Mouse (Mus musculus): ENCODE measurements around the gene Rpgrip1l. TPM values are rescaled to one million over a fixed set of nuclear protein-coding genes. Genes with fewer than 3 reads are reported as not detected.

The Rpgrip1l gene
- polyA plus RNA-seq, 1 experiment from 2014 or later: 6.0 TPM

DNA sequence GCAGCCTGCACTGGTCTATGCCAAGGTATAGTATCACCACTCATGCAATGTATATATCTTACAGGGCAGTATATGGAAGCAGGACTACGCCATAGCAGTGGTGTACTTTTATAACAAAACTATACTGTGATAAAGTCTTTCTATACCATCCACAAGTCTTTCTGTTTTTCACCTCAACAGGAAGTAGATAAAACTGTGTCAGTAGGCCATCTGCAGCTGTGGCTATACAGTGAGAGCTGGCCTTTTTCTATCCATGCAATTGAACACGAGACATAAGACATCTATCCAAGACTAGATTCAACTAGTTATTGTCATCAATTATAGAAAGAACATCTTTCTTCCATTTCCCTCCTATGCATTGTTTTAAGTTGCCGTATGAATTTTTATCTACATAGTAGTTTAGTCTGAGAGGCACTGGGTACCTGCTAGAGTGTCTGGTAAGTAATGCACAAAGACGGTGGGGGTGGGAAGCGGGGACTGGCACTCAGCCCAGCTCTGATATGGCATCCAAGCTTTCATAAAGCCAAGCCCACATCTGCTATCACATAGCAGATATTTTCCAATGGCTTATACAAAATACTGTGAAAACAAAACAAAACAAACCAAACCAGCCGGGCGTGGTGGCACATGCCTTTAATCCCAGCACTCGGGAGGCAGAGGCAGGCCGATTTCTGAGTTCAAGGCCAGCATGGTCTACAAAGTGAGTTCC, 63.1 kb downstream of the Rpgrip1l start:
- Histone ChIP-seq H3K27ac (ENCODE audit: low read length) (no peak overlapping the region), H3K4me1 (ENCODE audit: insufficient read depth, low read depth, low read length) (no peaks in the 10 kb centered on the region), H3K36me3 (ENCODE audit: insufficient read depth, low read length) (no peaks in the 10 kb centered on the region), H3K27me3 (replicated peaks; ENCODE audit: insufficient read depth, low read length) (no peaks in the 10 kb centered on the region), H3K9ac (replicated peaks; ENCODE audit: low read depth) (no peak overlapping the region), H3K4me2 (replicated peaks; ENCODE audit: low read depth, low read length) (no peak overlapping the region), H3K4me3 (ENCODE audit: low read depth, low read length) (no peak overlapping the region), H3K9me3 (ENCODE audit: low read length) (no peaks in the 10 kb centered on the region)
- WGBS: 84% methylated on average over 9 of the region's 9 CpGs
- ATAC-seq (no peak), DNase-seq (ENCODE audit: low spot score) (no peak)
- TF ChIP-seq CTCF (IDR thresholded peaks at IDR 0.05): no peak
- TF ChIP-seq EP300 (IDR thresholded peaks at IDR 0.05): no peak

- no peak for DNase-seq (ENCODE audit: low spot score)
- H3K4me1 ChIP-seq (ENCODE audit: insufficient read depth, low read depth, low read length): no peaks in the 10 kb centered on the region
- TF ChIP-seq CTCF (IDR thresholded peaks at IDR 0.05): no peak
- no peak for TF ChIP-seq EP300 (IDR thresholded peaks at IDR 0.05)
- no peaks in the 10 kb centered on the region for H3K36me3 ChIP-seq (ENCODE audit: insufficient read depth, low read length)
- H3K4me2 ChIP-seq (replicated peaks; ENCODE audit: low read depth, low read length): no peak overlapping the region
- no peaks in the 10 kb centered on the region for H3K9me3 ChIP-seq (ENCODE audit: low read length)
- H3K4me3 ChIP-seq (ENCODE audit: low read depth, low read length): no peak overlapping the region
- H3K9ac ChIP-seq (replicated peaks; ENCODE audit: low read depth): no peak overlapping the region
- 54% methylated on average over 4 of the region's 4 CpGs for WGBS
- no peak overlapping the region for H3K27ac ChIP-seq (ENCODE audit: low read length)
- no peak; the same call in 1 of the 2 replicates for ATAC-seq
- H3K27me3 ChIP-seq (replicated peaks; ENCODE audit: insufficient read depth, low read length): no peaks in the 10 kb centered on the region
Observed at GRCm38 (mm10) chr8:91245821-91246454, 67.1 kb downstream of the Rpgrip1l start.

DNA sequence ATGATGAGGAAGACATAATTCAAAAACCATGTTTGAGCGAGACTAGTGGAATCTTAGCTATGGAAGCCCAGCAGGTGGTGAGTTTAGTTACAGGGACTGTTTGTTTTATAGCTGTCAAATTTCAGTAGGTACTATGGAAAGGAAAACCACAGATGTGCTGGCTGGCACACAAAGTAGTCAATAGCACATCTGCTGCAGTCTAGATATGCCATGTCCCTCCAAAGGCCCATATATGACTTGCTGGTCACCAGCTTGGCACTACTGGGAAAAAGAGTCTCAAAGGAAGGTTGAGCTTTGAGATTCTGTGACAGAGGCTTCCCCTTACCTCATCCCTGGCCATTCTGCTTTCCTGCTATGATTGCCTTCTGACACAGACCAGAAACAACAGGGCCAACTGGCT, 70.3 kb downstream of the Rpgrip1l start:
- Histone ChIP-seq H3K4me3 (ENCODE audit: low read depth, low read length) (no peak overlapping the region), H3K27ac (ENCODE audit: low read length) (no peak overlapping the region), H3K36me3 (ENCODE audit: insufficient read depth, low read length) (no peaks in the 10 kb centered on the region), H3K27me3 (replicated peaks; ENCODE audit: insufficient read depth, low read length) (no peaks in the 10 kb centered on the region), H3K9ac (replicated peaks; ENCODE audit: low read depth) (no peak overlapping the region), H3K4me1 (ENCODE audit: insufficient read depth, low read depth, low read length) (no peaks in the 10 kb centered on the region), H3K4me2 (replicated peaks; ENCODE audit: low read depth, low read length) (no peak overlapping the region), H3K9me3 (ENCODE audit: low read length) (no peaks in the 10 kb centered on the region)
- TF ChIP-seq CTCF (IDR thresholded peaks at IDR 0.05): no peak
- 81% methylated on average over 1 of the region's 1 CpGs for WGBS
- DNase-seq (ENCODE audit: low spot score) (no peak), ATAC-seq (no peak)

DNA sequence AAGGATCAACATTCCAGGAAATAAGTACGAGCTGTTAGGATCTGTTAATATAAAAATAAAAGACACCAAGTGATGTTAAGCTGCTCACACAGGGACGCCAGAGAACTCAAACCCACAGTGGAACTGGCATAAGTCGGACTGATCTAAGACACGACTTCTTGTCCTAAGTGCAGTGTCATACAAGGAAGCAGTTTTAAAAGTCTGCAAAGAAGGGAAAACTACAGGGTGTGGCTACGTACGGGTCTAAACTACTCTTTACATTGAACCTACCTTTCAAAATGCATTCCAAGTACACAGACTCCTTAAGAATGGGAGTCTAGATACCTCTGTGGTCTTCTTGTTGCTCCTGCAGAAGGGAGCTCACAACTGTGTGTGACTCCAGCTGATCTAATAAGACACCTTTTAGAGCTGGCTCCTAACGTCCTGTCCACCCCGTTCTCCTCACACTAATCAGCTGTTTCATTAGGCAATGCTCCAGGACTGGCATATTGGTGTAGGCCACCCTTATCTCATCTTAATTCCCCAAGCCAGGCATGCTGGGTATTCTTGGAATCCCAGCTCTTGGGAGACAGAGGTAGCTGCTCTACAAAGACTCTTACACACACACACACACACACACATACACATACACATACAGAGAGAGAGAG, 71.1 kb downstream of the Rpgrip1l start:
- Histone ChIP-seq H3K9ac (replicated peaks; ENCODE audit: low read depth) (no peak overlapping the region), H3K27ac (ENCODE audit: low read length) (no peak overlapping the region), H3K9me3 (ENCODE audit: low read length) (no peaks in the 10 kb centered on the region), H3K4me2 (replicated peaks; ENCODE audit: low read depth, low read length) (no peak overlapping the region), H3K27me3 (replicated peaks; ENCODE audit: insufficient read depth, low read length) (no peaks in the 10 kb centered on the region), H3K36me3 (ENCODE audit: insufficient read depth, low read length) (no peaks in the 10 kb centered on the region), H3K4me1 (ENCODE audit: insufficient read depth, low read depth, low read length) (no peaks in the 10 kb centered on the region), H3K4me3 (ENCODE audit: low read depth, low read length) (no peak overlapping the region)
- ATAC-seq (peak; percentile 32; the same call in 1 of the 2 replicates), DNase-seq (ENCODE audit: low spot score) (no peak)
- 44% methylated on average over 8 of the region's 8 CpGs for WGBS
- TF ChIP-seq CTCF (IDR thresholded peaks at IDR 0.05) (no peak), EP300 (IDR thresholded peaks at IDR 0.05) (peak; percentile 29; the same call in 1 of the 2 replicates)

DNA sequence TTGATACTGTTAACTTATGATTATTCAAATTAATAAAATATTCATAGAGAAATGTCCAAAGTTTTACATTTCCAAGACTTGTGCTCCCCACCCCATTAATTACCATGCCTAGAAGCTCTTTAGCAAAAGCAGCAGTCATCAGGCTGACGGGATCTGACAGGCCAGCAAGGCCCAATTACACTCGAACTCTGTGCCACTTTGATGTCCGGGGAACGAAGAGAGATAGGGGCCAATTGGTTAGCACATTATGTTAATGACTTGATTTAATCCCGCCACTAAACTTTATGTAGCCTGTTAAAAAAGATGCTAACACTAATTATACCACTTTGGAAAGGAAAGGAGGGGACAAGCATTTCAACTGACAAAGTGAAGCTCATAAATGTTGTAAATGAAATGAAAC, 71.7 kb downstream of the Rpgrip1l start:
- Histone ChIP-seq H3K9me3 (ENCODE audit: low read length) (no peaks in the 10 kb centered on the region), H3K27ac (ENCODE audit: low read length) (no peak overlapping the region)
- 83% methylated on average over 5 of the region's 5 CpGs for WGBS

DNA sequence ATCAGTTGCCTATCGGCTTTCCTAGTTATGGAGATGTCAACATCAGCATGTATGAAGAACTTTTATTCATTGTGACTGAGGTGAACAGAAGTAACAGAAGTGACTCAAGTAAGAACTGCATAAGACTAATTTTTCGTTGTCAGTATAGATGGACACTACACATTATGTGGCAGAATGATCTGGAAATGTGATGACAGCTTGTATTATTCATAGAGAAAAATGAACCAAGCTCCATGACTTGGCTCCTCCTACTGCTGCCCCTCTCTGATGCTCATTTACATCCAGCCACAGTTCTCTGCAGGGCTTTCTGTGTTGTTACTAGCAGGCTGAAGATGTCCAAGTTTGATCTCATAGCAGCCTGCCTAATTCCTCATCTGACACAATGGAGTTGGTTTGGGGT, 75.9 kb downstream of the Rpgrip1l start:
- H3K4me3 ChIP-seq (ENCODE audit: low read depth, low read length): no peak overlapping the region
- H3K36me3 ChIP-seq (ENCODE audit: insufficient read depth, low read length): no peaks in the 10 kb centered on the region
- no peak for TF ChIP-seq CTCF (IDR thresholded peaks at IDR 0.05)
- TF ChIP-seq EP300 (IDR thresholded peaks at IDR 0.05): no peak
- no peaks in the 10 kb centered on the region for H3K9me3 ChIP-seq (ENCODE audit: low read length)
- DNase-seq (ENCODE audit: low spot score) (no peak), ATAC-seq (no peak)
- H3K27me3 ChIP-seq (replicated peaks; ENCODE audit: insufficient read depth, low read length): no peaks in the 10 kb centered on the region
- H3K4me1 ChIP-seq (ENCODE audit: insufficient read depth, low read depth, low read length): no peaks in the 10 kb centered on the region
- WGBS: 78% methylated on average over 2 of the region's 2 CpGs
- H3K27ac ChIP-seq (ENCODE audit: low read length): no peak overlapping the region
- no peak overlapping the region for H3K9ac ChIP-seq (replicated peaks; ENCODE audit: low read depth)
- H3K4me2 ChIP-seq (replicated peaks; ENCODE audit: low read depth, low read length): no peak overlapping the region

More for the DNA sequence above, 71.7 kb downstream of the Rpgrip1l start:
- no peaks in the 10 kb centered on the region for H3K4me1 ChIP-seq (ENCODE audit: insufficient read depth, low read depth, low read length)
- TF ChIP-seq CTCF (IDR thresholded peaks at IDR 0.05): no peak
- TF ChIP-seq EP300 (IDR thresholded peaks at IDR 0.05): no peak
- H3K27me3 ChIP-seq (replicated peaks; ENCODE audit: insufficient read depth, low read length): no peaks in the 10 kb centered on the region
- H3K4me3 ChIP-seq (ENCODE audit: low read depth, low read length): no peak overlapping the region
- H3K9ac ChIP-seq (replicated peaks; ENCODE audit: low read depth): no peak overlapping the region
- no peak for DNase-seq (ENCODE audit: low spot score)
- H3K4me2 ChIP-seq (replicated peaks; ENCODE audit: low read depth, low read length): no peak overlapping the region
- ATAC-seq: no peak
- H3K36me3 ChIP-seq (ENCODE audit: insufficient read depth, low read length): no peaks in the 10 kb centered on the region

All from lung, postnatal 0 days (tissue).